Mouse (Mus musculus) mature B cell (primary cell): ENCODE data around the gene Col16a1.

ENCODE experiments used
- in situ Hi-C: fragments of 300-500 bp; cut with MboI; formaldehyde crosslinking; loops from 2 replicates; pipeline ENCODE4 v1.14.3; 2019

Col16a1 gene

DNA sequence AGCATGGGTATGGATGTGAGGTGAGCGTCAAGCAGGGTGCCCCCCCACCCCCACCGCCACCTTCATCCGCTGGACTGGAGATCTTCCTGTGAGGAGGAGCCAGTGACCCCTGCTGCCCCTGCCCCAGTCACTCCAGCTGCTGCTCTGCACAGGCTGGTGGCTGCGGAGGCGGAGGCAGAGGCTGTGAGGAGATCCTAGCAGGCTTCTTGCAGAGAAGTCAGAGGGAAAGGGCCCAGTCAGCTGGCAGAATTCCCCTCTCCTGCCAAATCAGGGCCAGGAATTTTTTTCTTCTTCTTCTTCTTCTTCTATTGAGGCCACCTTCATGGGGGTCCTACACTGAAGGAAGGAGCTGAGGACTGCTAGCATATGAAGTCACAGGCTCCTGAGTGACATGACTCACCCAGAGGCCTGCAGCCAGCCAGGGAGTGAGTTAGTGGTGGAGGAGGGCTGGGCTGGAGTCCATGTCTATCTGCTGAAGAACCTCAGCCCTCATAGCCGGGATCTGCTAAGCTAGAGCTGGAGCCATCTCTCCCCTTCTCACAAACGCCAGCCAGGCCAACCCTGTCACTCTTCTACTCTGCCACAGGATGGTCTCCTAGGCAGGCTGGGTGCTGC is 36.8 kb downstream of the Col16a1 start:
- in situ Hi-C loops: loop anchor here (10.0 kb wide), 1 partner anchor 380 kb away; no protein-coding TSS in a partner anchor

DNA sequence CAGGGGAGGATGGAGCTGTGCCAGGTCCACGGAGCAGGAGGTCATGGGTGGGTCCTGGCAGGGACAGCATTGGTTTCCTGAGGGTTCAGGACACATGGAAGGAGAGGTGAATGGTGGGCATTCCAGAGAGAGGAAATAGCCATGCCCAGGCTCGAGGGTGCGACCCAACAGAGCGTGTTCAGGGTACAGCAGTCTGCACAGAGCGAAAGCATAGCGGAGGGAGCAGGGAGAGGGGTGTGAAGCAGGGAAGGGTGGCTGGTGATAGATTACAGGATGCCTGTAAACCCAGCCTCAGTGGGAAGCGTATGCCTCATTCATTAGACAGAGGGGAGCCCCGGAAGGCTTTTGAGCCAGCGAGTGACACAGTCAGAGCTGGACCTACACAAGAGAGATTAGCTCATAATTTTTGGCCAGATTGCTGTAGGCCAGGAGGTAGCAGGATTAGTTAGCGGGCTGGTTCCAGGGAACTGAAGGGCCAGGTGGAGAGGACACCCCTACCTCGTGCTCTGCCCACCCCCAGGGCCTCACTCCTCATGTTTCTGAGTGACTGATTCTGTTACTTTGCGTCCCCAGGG is 37.7 kb downstream of the Col16a1 start:
- in situ Hi-C loops: loop anchor here (10.0 kb wide), 1 partner anchor 381 kb away; no protein-coding TSS in a partner anchor

DNA sequence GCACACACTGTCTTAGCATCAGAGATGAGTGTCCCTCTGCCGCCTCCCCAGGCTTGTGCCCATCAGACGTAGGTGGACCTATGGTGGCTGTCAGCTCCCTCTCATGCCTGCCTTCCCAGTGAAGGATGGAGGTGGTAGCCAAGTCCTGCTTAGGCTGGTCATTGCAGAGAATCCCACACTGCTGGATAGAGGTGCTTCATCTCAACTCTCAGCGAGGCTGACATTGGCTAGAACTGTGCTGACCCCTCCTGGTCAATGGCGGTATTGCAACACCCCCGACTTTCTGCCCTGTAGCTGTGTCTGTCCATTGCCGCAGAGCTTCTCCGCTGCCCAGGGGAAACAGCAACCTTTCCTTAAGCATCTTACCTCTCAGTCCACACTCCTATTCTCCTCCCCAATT is 39.7 kb downstream of the Col16a1 start:
- in situ Hi-C loops: loop anchor here (10.0 kb wide), 1 partner anchor 382 kb away; no protein-coding TSS in a partner anchor

DNA sequence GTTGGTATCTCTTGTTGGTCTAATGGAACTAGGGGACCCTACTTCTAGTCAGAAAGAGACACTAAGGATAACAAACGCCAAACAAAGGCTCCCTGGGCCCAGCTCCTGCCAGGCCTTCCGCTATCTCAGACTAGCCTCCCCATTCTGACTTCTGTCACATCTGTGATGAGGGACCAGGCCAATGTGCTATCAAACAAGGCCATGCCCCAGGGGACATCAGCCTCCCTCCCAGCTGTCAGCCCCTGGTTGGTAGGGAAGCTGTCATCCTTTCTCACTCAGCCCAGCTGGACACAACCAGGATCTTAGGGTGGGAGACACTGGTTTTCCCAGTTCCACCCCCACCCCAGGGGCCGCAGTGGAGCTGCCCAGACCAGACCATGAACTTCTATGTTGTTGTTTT is 47.5 kb downstream of the Col16a1 start:
- in situ Hi-C loops: no loop called here

DNA sequence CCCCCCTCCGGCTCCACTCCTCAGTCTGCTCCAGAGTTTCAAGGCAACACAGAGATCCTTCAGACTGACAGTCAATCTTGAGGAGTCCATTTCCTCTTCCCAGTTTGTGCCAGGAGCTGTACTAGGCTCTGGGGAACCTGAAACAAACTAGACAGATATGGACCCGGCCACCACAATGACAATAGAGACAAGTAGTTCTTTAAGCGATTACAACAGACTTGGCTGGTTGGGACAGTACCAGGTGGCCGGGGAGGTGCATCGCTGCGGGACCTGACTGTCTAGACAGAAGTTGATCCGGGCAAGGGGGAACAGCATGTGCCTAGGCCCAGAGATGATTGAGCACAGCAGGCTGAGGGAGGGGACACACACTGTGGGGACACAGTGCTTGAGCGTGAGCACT is 53.5 kb downstream of the Col16a1 start:
- in situ Hi-C loops: no loop called here

DNA sequence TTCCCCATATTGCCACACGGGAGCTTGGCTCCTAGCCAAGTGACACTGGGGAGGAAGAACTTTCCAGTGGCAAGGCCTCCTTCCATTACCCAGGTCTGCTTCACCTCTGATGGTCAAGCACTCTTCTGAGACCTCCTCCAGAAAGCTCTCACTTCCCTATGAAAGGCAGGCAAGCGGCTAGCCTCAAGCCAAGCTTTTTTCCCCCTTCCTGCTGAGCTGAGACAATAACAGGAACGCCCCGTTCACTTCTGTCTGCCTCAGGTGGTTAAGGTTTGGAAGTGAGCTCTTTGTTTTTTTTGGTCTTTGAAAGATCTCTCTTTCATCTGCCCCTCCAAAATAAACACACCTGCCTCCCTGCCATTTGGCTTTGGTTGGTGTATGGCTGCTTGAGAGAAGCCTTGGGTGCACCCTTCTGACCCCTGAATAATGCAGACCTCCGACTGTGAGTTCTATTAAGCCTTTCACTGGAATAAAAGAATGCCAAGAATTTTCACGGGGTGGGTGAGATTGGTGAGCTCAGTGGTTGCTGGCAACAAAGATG is 54.5 kb downstream of the Col16a1 start, which contains the start of gene Pef1:
TSS of gene Pef1 (plus strand) at position 448 of the 541 bp plus-strand sequence.
- in situ Hi-C loops: no loop called here

DNA sequence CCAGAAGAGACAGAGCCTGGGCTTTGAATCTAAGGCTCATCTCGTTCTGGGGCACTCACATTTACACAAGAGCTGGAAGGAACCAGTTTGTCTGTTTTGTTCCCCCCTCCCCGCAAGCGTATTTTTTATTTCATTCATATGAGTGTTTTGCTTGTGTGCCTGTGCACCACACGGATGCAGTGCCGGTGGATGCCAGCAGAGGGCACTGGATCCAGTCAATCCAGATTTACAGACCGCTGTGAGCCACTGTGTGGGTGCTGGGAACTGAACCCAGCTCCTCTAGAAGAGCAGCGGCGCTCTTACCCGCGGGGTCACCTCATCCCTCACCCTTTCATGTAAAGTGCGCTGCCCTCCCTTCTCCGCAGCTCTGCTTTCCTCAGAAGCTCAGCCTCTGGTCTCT is 56.0 kb downstream of the Col16a1 start:
- in situ Hi-C loops: no loop called here

DNA sequence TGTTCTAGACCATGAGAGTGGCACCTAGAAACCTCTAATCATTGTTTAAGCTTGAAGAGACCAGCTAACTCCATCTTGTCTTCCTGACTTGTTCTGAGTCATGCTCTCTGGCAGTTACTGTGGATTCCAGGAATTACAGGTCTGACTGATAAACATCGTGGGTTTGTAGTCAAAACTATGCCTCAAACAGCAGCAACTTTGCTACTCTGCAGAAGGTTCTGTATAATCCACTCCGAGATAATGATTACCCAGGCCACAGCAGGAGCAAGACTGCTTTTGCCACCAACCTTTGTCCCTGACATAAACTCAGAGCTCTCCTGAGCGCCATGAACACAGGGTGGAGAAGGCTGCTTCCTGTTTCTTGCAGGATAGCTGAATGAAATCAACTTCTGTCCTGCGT is 56.9 kb downstream of the Col16a1 start:
- in situ Hi-C loops: no loop called here

DNA sequence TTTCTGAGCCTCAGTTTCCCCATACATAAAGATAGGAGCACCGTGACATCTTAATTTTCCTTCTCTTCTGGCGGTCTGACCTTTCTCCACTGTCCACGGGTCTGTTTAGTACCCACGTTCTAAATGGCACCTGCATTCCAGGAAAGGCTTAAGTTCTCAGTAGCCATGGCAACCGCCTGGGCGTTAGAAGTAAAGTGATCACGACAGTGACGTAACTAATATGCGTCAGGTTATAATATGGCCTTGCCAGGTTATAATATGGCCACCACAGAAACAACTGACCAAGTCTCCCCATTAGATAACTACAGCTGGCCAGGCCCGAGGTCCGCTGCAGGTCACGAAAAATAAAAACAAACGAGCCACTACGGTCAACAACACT is 59.4 kb downstream of the Col16a1 start:
- in situ Hi-C loops: no loop called here

DNA sequence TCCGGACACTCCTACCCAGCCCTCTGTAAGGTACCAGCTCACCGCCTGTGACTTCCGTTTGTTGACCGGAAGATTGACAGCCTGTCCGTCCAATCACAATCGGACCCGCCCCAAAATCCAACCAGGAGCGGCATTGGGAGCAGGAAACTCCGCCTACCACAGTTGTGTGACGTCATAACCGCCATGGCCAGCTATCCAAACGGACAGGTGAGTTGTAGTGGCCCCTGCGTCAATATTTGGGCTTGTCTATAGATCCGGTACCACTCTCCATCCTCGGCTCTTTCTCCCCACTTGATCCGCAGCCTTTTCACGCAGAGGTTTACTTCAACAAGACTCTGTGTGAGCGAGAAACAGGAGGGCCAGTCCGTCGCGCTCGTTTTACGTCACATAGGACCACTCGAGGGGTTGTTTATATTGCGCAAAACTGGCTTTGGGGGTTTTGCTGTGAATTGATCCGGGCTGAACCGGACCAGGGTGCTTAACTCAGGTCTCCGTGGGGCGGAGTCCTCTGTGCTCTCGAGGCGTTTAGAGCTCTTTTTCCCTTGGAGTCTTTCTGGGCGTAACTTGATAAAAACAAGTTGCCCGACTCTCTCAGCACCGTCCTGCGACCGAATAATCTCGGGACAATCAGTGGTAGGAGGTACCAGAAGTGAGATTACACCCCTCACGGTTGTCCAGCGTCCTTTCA is 59.9 kb downstream of the Col16a1 start:
- in situ Hi-C loops: no loop called here

DNA sequence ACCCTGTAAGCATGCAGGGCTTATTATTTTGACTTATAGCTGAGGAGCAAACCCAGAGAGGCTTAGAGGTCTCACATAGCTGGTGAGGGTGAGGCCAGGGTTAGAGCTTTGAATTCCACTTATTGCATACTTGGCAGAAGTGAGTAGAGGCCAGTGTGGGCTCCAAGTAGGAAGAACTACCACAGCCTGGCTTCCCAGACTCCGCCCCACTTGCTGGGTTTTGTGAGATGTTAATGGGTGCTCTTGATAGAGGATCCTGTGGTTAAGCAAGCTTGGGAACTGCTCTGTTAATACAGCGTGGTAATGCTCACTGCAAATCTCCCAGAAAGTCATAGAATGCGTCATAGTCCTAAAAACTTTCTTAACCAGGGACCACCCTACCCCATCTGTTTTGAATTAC is 61.3 kb downstream of the Col16a1 start:
- in situ Hi-C loops: no loop called here

DNA sequence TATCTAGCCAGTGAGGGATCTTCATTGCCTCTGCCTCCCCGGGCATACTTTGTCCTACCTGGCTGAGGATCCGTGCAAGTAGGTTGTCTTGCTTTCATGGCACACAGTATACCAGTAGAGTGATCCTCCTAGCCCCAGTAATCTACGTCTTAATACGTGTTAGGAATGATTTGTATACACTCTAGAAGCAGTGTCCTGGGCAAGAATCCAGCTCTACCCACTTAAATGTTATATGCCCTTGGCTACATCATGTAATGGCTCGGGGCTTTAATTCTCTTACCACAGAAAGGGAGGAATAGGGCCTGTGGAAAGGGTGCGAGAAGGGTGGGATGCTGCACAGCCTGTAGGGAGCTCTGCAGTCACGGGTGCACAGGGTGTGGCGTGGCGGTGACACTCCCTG is 62.0 kb downstream of the Col16a1 start:
- in situ Hi-C loops: no loop called here

DNA sequence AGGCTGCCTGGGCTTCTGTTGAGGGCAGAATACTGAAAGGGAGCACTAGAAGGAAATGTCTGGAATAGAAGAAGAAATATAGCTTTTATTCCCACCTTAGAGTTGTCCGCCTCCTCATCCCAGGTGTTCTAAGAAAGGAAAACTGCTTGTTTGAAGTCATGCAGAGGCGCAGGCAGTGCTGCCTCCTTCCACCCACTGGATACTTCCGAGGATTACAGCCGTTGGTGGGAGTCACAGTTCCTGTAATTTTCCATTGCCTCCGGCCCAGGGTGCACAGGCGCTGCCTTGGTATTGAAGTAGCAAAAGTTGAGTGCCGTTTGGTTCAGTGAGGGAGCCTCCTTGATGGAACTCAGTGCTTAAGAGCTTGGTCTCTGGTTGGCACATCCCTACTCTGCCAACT is 62.5 kb downstream of the Col16a1 start:
- in situ Hi-C loops: no loop called here

DNA sequence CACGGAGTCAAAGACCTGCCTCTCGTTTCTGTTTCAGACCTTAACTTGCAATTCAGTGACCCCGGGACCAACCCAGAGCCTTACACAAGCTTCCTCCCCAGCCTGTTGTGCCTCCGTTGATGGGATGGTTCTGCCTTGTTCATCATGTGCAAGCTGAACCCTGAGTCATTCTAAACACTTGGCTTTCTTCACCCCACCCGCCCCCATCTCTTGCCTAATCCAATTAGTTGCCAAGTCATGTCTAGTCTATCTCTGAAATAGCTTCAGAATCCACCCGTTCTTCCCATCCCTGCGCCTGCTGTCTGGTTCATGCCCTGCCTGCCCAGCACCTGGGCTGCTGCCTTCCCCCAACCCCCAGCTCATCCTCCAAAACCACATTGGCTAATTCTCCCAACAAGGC is 64.7 kb downstream of the Col16a1 start:
- in situ Hi-C loops: no loop called here

DNA sequence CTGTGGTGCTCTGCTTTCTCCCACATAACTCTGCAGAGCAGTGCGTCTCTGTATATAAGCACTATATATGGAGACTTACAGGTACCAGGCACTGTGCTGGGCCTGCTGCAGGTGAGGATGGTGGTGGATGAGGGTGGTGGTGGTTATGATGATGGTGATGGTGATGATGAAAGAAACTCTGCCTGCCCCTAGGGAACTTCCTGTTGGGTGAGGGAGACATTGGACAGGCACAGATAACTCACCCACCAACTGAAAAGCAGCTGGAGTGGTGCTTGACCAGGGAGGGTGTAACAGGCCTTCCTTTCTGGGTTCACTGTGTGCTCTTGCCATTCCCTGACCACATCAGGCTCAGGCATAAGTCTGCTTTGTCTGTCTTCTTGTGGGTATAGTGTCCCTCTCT is 65.1 kb downstream of the Col16a1 start:
- in situ Hi-C loops: no loop called here

DNA sequence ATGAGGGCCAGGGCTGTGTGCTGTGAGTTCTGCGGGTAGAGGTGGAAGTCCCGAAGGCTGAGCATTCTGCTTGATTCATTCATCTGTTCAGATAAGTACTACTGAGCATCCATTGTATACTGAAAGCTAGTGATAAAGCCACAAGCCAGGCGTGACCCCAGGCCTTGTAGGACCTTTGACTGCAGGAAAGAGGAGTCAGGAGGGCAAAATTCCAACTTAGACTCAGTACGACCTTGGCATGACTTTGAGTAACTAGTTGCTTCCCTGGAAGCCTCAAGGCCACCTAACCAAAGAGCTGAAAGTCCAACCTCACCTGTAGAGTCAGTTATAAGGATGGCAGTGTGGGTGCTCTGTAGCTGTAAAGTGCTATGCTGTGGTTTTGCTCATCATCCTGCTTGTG is 73.1 kb downstream of the Col16a1 start:
- in situ Hi-C loops: no loop called here

DNA sequence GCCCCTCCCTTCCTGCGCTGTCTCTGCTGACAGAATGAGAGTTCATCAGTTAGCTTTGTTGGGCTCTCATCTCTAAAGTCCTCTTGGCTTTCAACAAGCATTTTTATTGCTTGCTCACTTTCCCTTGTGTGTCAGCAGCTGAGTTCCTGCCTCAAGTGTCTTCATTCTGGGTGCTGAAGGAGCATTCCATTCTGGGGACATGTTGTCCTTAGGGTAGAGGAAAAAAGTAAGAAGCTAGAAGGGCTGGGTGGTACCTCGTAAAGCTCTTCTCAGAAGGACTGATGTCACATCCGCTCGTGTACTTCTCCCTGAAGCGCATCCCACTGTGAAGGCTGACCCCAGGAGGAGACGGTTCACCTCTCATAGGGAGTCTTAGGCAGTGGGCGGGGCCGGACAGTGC is 73.9 kb downstream of the Col16a1 start:
- in situ Hi-C loops: no loop called here

DNA sequence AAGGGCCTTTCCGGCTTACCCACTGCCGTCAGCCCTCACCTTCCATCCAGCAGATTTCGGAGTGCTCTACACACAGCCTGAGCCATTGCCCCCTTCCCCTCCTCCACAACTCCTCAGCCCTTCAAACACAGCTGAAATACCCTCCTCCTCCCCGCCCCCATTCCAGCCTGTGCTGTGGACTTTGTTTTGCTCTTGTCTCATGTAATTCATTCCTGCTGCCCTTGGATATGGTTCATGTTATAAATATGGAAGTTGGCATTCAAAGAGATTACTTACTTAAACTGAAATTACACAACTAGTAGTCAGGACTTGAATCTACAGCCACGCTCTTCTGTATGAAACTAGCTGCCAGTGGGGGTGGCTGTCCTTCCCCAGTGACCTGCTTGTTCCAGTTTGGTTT is 75.4 kb downstream of the Col16a1 start:
- in situ Hi-C loops: no loop called here

DNA sequence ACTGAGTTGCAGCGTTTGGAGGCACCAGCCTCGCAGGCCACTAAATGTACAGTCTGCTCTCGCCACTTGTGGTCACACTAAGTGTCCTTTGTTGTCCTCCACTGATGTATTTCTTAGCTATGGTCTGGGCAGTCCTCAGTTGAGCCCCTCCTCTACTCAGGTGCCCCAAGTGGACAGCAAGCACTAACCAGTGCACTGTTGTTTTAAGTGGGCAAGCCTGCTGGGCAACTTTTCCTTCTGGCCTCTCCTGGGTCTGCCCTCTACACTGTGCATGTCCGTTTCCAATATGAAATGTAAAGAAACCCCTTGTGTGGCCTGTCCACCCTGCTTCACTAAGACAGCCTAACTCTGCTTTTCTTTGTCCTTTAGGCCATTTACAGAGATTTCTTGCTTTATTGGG is 76.5 kb downstream of the Col16a1 start:
- in situ Hi-C loops: no loop called here

DNA sequence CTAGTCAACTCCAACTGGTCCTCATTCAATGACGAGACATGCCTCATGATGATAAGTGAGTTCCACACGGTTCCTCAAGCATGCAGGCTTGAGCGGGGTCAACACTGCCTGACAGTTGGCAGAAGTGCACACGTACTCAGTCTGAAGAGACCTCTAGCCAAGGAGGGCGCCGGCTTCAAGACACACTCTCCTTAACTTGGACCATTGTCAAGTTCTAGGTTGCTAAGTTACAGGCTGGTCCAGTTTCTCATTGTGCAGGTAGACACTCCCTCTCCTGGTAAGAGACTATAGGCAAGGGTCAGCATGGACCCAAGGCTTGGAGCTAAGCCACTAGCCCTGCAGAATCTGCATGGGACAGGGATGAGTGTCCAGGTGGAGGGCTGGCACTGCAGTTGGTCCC is 77.5 kb downstream of the Col16a1 start:
- in situ Hi-C loops: no loop called here

DNA sequence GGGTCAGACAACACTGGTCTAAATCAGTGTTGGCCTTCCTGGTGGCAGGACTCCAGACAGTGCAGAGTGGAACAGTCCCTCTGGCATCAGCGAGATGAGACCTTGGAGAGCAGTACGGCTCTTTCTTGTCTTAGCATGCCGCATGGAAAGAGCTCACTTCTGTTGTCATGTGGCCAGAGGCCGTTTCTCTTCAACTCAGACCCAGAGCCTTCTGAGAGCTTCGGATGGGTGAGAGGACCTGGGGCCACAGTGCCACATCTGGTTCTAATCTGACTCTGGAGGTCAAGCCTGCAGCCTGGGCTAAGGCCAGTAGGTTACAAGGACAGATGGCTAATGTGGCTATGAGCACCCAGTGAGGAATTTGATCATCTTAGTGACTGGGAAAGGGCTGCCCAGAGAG is 78.3 kb downstream of the Col16a1 start:
- in situ Hi-C loops: no loop called here

DNA sequence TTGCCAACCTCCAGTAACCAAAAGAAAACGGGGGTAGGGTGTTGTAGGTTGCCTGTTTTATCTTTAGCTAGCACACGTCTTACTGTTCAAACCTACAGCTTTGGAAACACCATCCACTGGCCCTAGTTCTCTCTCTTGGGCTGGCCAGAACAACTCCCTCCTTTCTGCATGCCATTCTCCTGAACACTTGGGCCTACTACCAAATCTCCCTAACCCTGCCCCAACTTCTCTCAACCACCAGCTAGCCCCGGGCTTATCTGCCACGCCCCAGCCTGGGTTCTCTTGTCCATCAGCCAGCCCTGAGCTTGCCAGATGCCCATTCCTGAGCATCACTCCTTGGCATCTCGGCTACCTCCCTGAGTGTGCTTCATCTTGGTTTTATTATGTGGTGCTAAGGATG is 81.3 kb downstream of the Col16a1 start:
- in situ Hi-C loops: no loop called here

DNA sequence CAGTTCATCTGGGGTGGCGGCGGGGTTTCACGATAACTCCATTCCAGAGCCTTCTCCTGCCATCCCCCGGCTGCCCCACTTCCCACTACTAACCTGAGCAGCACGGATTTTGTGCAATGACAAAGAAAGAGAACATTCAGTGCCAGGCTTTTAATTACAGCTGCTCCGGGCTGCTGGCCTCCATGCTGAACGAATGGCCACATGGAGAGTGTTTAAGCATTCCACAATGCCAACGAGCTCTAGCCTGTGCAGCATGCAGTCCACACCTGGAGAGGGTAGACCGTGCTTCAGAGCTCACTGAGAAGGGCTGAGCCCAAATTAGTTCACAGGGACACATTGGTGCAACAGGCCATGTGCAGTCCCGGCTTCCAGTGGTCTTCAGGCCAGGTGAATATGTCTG is 82.4 kb downstream of the Col16a1 start:
- in situ Hi-C loops: no loop called here
